9 mouse cellular contexts compared by ENCODE assay signal in genomic region chr6:128841327-128842089, GRCm38 (mm10). TPM values are rescaled to one million over a fixed set of nuclear protein-coding genes. Genes with fewer than 3 reads are reported as not detected.
DNase-seq lines count a peak whose midpoint lies in the region; ATAC-seq and TF ChIP-seq lines count a peak whose summit lies in the region.
"Had no signal": no experiment of that assay in that cellular context is flagged by ENCODE, and none has a peak within 500 bp of the region (broad histone marks: within the 10 kb centered on the region; RNA-seq: fewer than 3 reads in every experiment).

No protein-coding gene starts in this region.

- no peaks in the 10 kb centered on the region for H3K9me3 ChIP-seq in heart, embryonic 16.5 days (replicated peaks; ENCODE audit: control insufficient read depth, low read length)
- no peaks in the 10 kb centered on the region for H3K9me3 ChIP-seq in embryonic facial prominence, embryonic 11.5 days (replicated peaks; ENCODE audit: control insufficient read depth, low read length)
- no peaks in the 10 kb centered on the region for H3K9me3 ChIP-seq in intestine, embryonic 14.5 days (ENCODE audit: control insufficient read depth, low read length)
- no peaks in the 10 kb centered on the region for H3K9me3 ChIP-seq in midbrain, postnatal 0 days (ENCODE audit: low read length)

- peak overlapping the region; percentile 76; the same call in 1 of the 2 replicates for H3K4me3 ChIP-seq in heart, embryonic 16.5 days (ENCODE audit: low read length)
- H3K4me3 ChIP-seq in embryonic facial prominence, embryonic 11.5 days (ENCODE audit: low read depth, low read length): no peak overlapping the region
- peak overlapping the region; percentile 86 for H3K4me3 ChIP-seq in intestine, embryonic 14.5 days (ENCODE audit: low read depth, low read length)
- H3K4me3 ChIP-seq in midbrain, postnatal 0 days (ENCODE audit: low read depth, low read length): peak overlapping the region; percentile 69

- peaks cover 11% of the 10 kb centered on the region for H3K4me1 ChIP-seq in heart, embryonic 16.5 days (ENCODE audit: control insufficient read depth, insufficient read depth, low read length)
- H3K4me1 ChIP-seq in embryonic facial prominence, embryonic 11.5 days (ENCODE audit: control insufficient read depth, insufficient read depth, low read length): 0 out of 2 replicates have a peak, but pooled peaks cover 2% of the 10 kb centered on the region
- H3K4me1 ChIP-seq in intestine, embryonic 14.5 days (replicated peaks; ENCODE audit: control insufficient read depth, insufficient read depth, low read length): peaks cover 12% of the 10 kb centered on the region
- no peaks in the 10 kb centered on the region for H3K4me1 ChIP-seq in midbrain, postnatal 0 days (ENCODE audit: insufficient read depth, low read length)

- 39% methylated on average over 4 of the region's 4 CpGs for WGBS in heart, embryonic 16.5 days
- whole genome bisulfite sequencing in embryonic facial prominence, embryonic 11.5 days: 38% methylated on average over 4 of the region's 4 CpGs
- 47% methylated on average over 4 of the region's 4 CpGs for WGBS in intestine, embryonic 14.5 days
- WGBS in midbrain, postnatal 0 days: 41% methylated on average over 4 of the region's 4 CpGs

- intact Hi-C loops in heart, postnatal 25 days (cut with DNase I): loop anchor here (2.0 kb wide), 1 partner anchor 103 kb away; no protein-coding TSS in a partner anchor

- no peak overlapping the region for H3K9ac ChIP-seq in heart, embryonic 16.5 days (ENCODE audit: low read length)
- no peak overlapping the region for H3K9ac ChIP-seq in embryonic facial prominence, embryonic 11.5 days (replicated peaks; ENCODE audit: low read length)
- H3K9ac ChIP-seq in intestine, embryonic 14.5 days (ENCODE audit: low read length): peak overlapping the region; percentile 83
- peak overlapping the region; percentile 76; the same call in 1 of the 2 replicates for H3K9ac ChIP-seq in midbrain, postnatal 0 days (replicated peaks; ENCODE audit: low read length, poor library complexity, severe bottlenecking)

- H3K27ac ChIP-seq in heart, embryonic 16.5 days (ENCODE audit: low read length): no peak overlapping the region
- H3K27ac ChIP-seq in embryonic facial prominence, embryonic 11.5 days (replicated peaks; ENCODE audit: low read depth, low read length): no peak overlapping the region
- 0 out of 2 replicates have a peak overlapping the region, but pooled peaks have one; percentile 94 for H3K27ac ChIP-seq in intestine, embryonic 14.5 days (ENCODE audit: low read depth)
- no peak overlapping the region for H3K27ac ChIP-seq in midbrain, postnatal 0 days (ENCODE audit: low read depth, low read length)

- H3K4me2 ChIP-seq in heart, embryonic 16.5 days (ENCODE audit: low read depth, low read length): peak overlapping the region; percentile 58
- H3K4me2 ChIP-seq in embryonic facial prominence, embryonic 11.5 days (ENCODE audit: low read depth, low read length): peak overlapping the region; percentile 64; the same call in 1 of the 2 replicates
- H3K4me2 ChIP-seq in intestine, embryonic 14.5 days (ENCODE audit: low read length): peak overlapping the region; percentile 72
- peak overlapping the region; percentile 55 for H3K4me2 ChIP-seq in midbrain, postnatal 0 days (ENCODE audit: low read depth, low read length, poor library complexity, severe bottlenecking)

- DNase-seq in heart, postnatal 25 days (ENCODE audit: low spot score): no peak
- DNase-seq in embryonic facial prominence, embryonic 11.5 days (ENCODE audit: low spot score): no peak
- no peak for DNase-seq in intestine, embryonic 14.5 days (ENCODE audit: low spot score)
- no peak for DNase-seq in midbrain, postnatal 0 days (ENCODE audit: low spot score)
- no peak for DNase-seq in ovary, postnatal 10 days (ENCODE audit: low spot score)
- DNase-seq in left cerebral cortex, adult 8-10 months (ENCODE audit: low spot score in 2 of 2): no peak
- no peak for DNase-seq in right cerebral cortex, postnatal 36 days (ENCODE audit: low spot score in 2 of 2)

- no peaks in the 10 kb centered on the region for H3K27me3 ChIP-seq in heart, embryonic 16.5 days (ENCODE audit: control insufficient read depth, insufficient read depth, low read length)
- no peaks in the 10 kb centered on the region for H3K27me3 ChIP-seq in embryonic facial prominence, embryonic 11.5 days (ENCODE audit: control insufficient read depth, insufficient read depth, low read length)
- no peaks in the 10 kb centered on the region for H3K27me3 ChIP-seq in intestine, embryonic 14.5 days (replicated peaks; ENCODE audit: control insufficient read depth, insufficient read depth, low read length)
- H3K27me3 ChIP-seq in midbrain, postnatal 0 days (ENCODE audit: insufficient read depth, low read length): no peaks in the 10 kb centered on the region

- H3K36me3 ChIP-seq in heart, embryonic 16.5 days (ENCODE audit: control insufficient read depth, insufficient read depth): no peaks in the 10 kb centered on the region
- no peaks in the 10 kb centered on the region for H3K36me3 ChIP-seq in embryonic facial prominence, embryonic 11.5 days (replicated peaks; ENCODE audit: control insufficient read depth, insufficient read depth, low read depth, low read length)
- no peaks in the 10 kb centered on the region for H3K36me3 ChIP-seq in intestine, embryonic 14.5 days (ENCODE audit: control insufficient read depth, insufficient read depth, low read length)
- no peaks in the 10 kb centered on the region for H3K36me3 ChIP-seq in midbrain, postnatal 0 days (ENCODE audit: insufficient read depth, low read length)

- ATAC-seq in heart, embryonic 16.5 days (replicated peaks; ENCODE audit: extremely low read depth, insufficient read depth, low FRiP score): no peak
- no peak for ATAC-seq in embryonic facial prominence, embryonic 11.5 days (replicated peaks; ENCODE audit: insufficient number of reproducible peaks, low FRiP score, low TSS enrichment, low read depth)
- ATAC-seq in intestine, embryonic 14.5 days (replicated peaks; ENCODE audit: low FRiP score, low TSS enrichment, low read depth): no peak
- no peak for ATAC-seq in midbrain, postnatal 0 days (ENCODE audit: low FRiP score)

- no peak for TF ChIP-seq CTCF in midbrain, postnatal 0 days (IDR thresholded peaks at IDR 0.05)

RNA-seq across cellular contexts. Expression of gene Klrb1b, which starts 15.4 kb away (rescaled TPM):
- 0.17 and 0.49 TPM in 2 replicates for polyA plus RNA-seq in heart, embryonic 16.5 days (2015; fragmentation: Nextera tagmentation; extraction: Ambion mirVana)
- total RNA-seq in heart, postnatal 25 days (2021): under 1 TPM in 1 of 2 experiments, not detected in 1; 0.10 TPM
- polyA plus RNA-seq in embryonic facial prominence, embryonic 11.5 days (2014; fragmentation: Nextera tagmentation; extraction: Ambion mirVana): not detected in 2 replicates
- polyA plus RNA-seq in intestine, embryonic 14.5 days (2014; fragmentation: Nextera tagmentation; extraction: Ambion mirVana): 0.19 and 0.67 TPM in 2 replicates
- not detected in 2 replicates for total RNA-seq in midbrain, postnatal 0 days (2014; rRNA removed)
- polyA plus RNA-seq in midbrain, postnatal 0 days (2015; fragmentation: Nextera tagmentation; extraction: Ambion mirVana): not detected in 2 replicates
- total RNA-seq in left cerebral cortex, adult 8-10 months (2022): under 1 TPM in 2 of 4 experiments, not detected in 2; 0.46 to 0.70 TPM
- polyA plus RNA-seq: frontal cortex, adult 2 months had no signal

RNA-seq across cellular contexts. Expression of gene Gm44511, which starts 15.4 kb away (rescaled TPM):
- 0.26 TPM in 1 of 2 replicates, not detected in the other for polyA plus RNA-seq in heart, embryonic 16.5 days (2015; fragmentation: Nextera tagmentation; extraction: Ambion mirVana)
- total RNA-seq in heart, postnatal 25 days (2021): not detected
- not detected in 2 replicates for polyA plus RNA-seq in embryonic facial prominence, embryonic 11.5 days (2014; fragmentation: Nextera tagmentation; extraction: Ambion mirVana)
- 0.62 TPM in 1 of 2 replicates, not detected in the other for polyA plus RNA-seq in intestine, embryonic 14.5 days (2014; fragmentation: Nextera tagmentation; extraction: Ambion mirVana)
- not detected in 2 replicates for total RNA-seq in midbrain, postnatal 0 days (2014; rRNA removed)
- not detected in 2 replicates for polyA plus RNA-seq in midbrain, postnatal 0 days (2015; fragmentation: Nextera tagmentation; extraction: Ambion mirVana)
- total RNA-seq in left cerebral cortex, adult 8-10 months (2022): under 1 TPM in 1 of 4 experiments, not detected in 3; 0.82 TPM
- polyA plus RNA-seq: frontal cortex, adult 2 months had no signal

RNA-seq across cellular contexts. Expression of gene Clec2i, which starts 45.9 kb away (rescaled TPM):
- polyA plus RNA-seq in heart, embryonic 16.5 days (2015; fragmentation: Nextera tagmentation; extraction: Ambion mirVana): 0.29 and 1.2 TPM in 2 replicates
- total RNA-seq in heart, postnatal 25 days (2021): under 1 TPM in 1 of 2 experiments, not detected in 1; 0.23 TPM
- not detected in 2 replicates for polyA plus RNA-seq in embryonic facial prominence, embryonic 11.5 days (2014; fragmentation: Nextera tagmentation; extraction: Ambion mirVana)
- polyA plus RNA-seq in intestine, embryonic 14.5 days (2014; fragmentation: Nextera tagmentation; extraction: Ambion mirVana): 0.19 TPM in 1 of 2 replicates, not detected in the other
- total RNA-seq in midbrain, postnatal 0 days (2014; rRNA removed): 0.42 TPM in 1 of 2 replicates, not detected in the other
- not detected in 2 replicates for polyA plus RNA-seq in midbrain, postnatal 0 days (2015; fragmentation: Nextera tagmentation; extraction: Ambion mirVana)
- total RNA-seq in left cerebral cortex, adult 8-10 months (2022): under 1 TPM in 1 of 4 experiments, not detected in 3; 0.17 TPM

RNA-seq across cellular contexts. Expression of gene BC035044, which starts 49.4 kb away (rescaled TPM):
- polyA plus RNA-seq in heart, embryonic 16.5 days (2015; fragmentation: Nextera tagmentation; extraction: Ambion mirVana): 1.7 and 5.3 TPM in 2 replicates
- total RNA-seq in heart, postnatal 25 days (2021): under 1 TPM; 0.28 to 0.42 TPM
- 1.0 and 1.2 TPM in 2 replicates for polyA plus RNA-seq in embryonic facial prominence, embryonic 11.5 days (2014; fragmentation: Nextera tagmentation; extraction: Ambion mirVana)
- polyA plus RNA-seq in intestine, embryonic 14.5 days (2014; fragmentation: Nextera tagmentation; extraction: Ambion mirVana): 1.8 and 3.0 TPM in 2 replicates
- 0.19 and 0.38 TPM in 2 replicates for total RNA-seq in midbrain, postnatal 0 days (2014; rRNA removed)
- polyA plus RNA-seq in midbrain, postnatal 0 days (2015; fragmentation: Nextera tagmentation; extraction: Ambion mirVana): 0.29 and 0.41 TPM in 2 replicates
- total RNA-seq in left cerebral cortex, adult 8-10 months (2022): 1 to 10 TPM in 3 of 4 experiments, under 1 TPM in 1; 0.84 to 1.7 (median 1.4) TPM

RNA-seq across cellular contexts. Expression of gene Klrb1c, which starts 52.5 kb away (rescaled TPM):
- polyA plus RNA-seq in heart, embryonic 16.5 days (2015; fragmentation: Nextera tagmentation; extraction: Ambion mirVana): 0.16 and 0.39 TPM in 2 replicates
- under 1 TPM in 1 of 2 experiments, not detected in 1; 0.28 TPM for total RNA-seq in heart, postnatal 25 days (2021)
- 0.17 TPM in 1 of 2 replicates, not detected in the other for polyA plus RNA-seq in embryonic facial prominence, embryonic 11.5 days (2014; fragmentation: Nextera tagmentation; extraction: Ambion mirVana)
- polyA plus RNA-seq in intestine, embryonic 14.5 days (2014; fragmentation: Nextera tagmentation; extraction: Ambion mirVana): 0.20 and 0.26 TPM in 2 replicates
- 0.09 and 0.77 TPM in 2 replicates for total RNA-seq in midbrain, postnatal 0 days (2014; rRNA removed)
- polyA plus RNA-seq in midbrain, postnatal 0 days (2015; fragmentation: Nextera tagmentation; extraction: Ambion mirVana): 0.09 and 0.25 TPM in 2 replicates
- under 1 TPM in 1 of 4 experiments, not detected in 3; 0.25 TPM for total RNA-seq in left cerebral cortex, adult 8-10 months (2022)
- polyA plus RNA-seq: frontal cortex, adult 2 months had no signal

Comparison
In these comparisons a context has a peak if more than half of its experiments do, and no peak if none do; other contexts are left out.
1. H3K9ac ChIP-seq: peak in intestine, embryonic 14.5 days (single experiment) and midbrain, postnatal 0 days (single experiment); none in heart, embryonic 16.5 days (single experiment) and embryonic facial prominence, embryonic 11.5 days (single experiment).
2. Peak in every context shown above with its lines, with median percentiles within 50 percentile points of each other: H3K4me2 ChIP-seq.